Mouse (Mus musculus) spleen, postnatal 4 days (tissue): ENCODE results near the gene Acvr1b.

ENCODE experiments used
- DNase-seq, 2 experiments: peaks; one replicate each; pipeline ENCODE4 v3.0.0; 2022; ENCODE audit warnings: low spot score in 2 of 2

Gene Acvr1b

GRCm38 (mm10) chr15:101146100-101146965 is 27.5 kb upstream of the Acvr1b start:
- DNase-seq = peak in 1 of 2 experiments; percentile 59

- DNase-seq = peak in 1 of 2 experiments; percentile 60
These were observed 26.6 kb upstream of the Acvr1b start for GRCm38 (mm10) chr15:101147115-101147909.

- DNase-seq = peak in 1 of 2 experiments; percentile 60
These were observed 26.0 kb upstream of the Acvr1b start for GRCm38 (mm10) chr15:101147910-101148273.

GRCm38 (mm10) chr15:101148604-101149003 is 25.3 kb upstream of the Acvr1b start:
- no peak for DNase-seq

- DNase-seq = no peak
These were observed 22.2 kb upstream of the Acvr1b start for GRCm38 (mm10) chr15:101151409-101152261.

- DNase-seq = no peak
These were observed 18.9 kb upstream of the Acvr1b start for GRCm38 (mm10) chr15:101154700-101155616.

- DNase-seq = no peak
These were observed 13.7 kb upstream of the Acvr1b start for GRCm38 (mm10) chr15:101160128-101160527.

- no peak for DNase-seq
These were observed 13.3 kb upstream of the Acvr1b start for GRCm38 (mm10) chr15:101160591-101160990.

GRCm38 (mm10) chr15:101161534-101161933 is 12.3 kb upstream of the Acvr1b start:
- DNase-seq = no peak

- DNase-seq = no peak
These were observed 10.8 kb upstream of the Acvr1b start for GRCm38 (mm10) chr15:101163056-101163458.

- no peak for DNase-seq
These were observed 10.0 kb upstream of the Acvr1b start for GRCm38 (mm10) chr15:101163854-101164253.

- DNase-seq = no peak
These were observed 9.6 kb upstream of the Acvr1b start for GRCm38 (mm10) chr15:101164291-101164690.

- DNase-seq = no peak
These were observed 8.0 kb upstream of the Acvr1b start for GRCm38 (mm10) chr15:101165658-101166437.

GRCm38 (mm10) chr15:101167553-101167952 is 6.3 kb upstream of the Acvr1b start:
- no peak for DNase-seq

GRCm38 (mm10) chr15:101169910-101170309 is 4.0 kb upstream of the Acvr1b start:
- no peak for DNase-seq

- no peak for DNase-seq
These were observed 3.4 kb upstream of the Acvr1b start for GRCm38 (mm10) chr15:101170413-101170980.

- DNase-seq = no peak
These were observed 2.6 kb upstream of the Acvr1b start for GRCm38 (mm10) chr15:101171272-101171671.

- no peak for DNase-seq
These were observed 1.9 kb upstream of the Acvr1b start for GRCm38 (mm10) chr15:101172016-101172415.

GRCm38 (mm10) chr15:101174294-101175130 is 645 bp downstream of the Acvr1b start:
- no peak for DNase-seq
